Mouse (Mus musculus): ENCODE results near the gene Olfr572. TPM values are rescaled to one million over a fixed set of nuclear protein-coding genes. Genes with fewer than 3 reads are reported as not detected.

The Olfr572 gene
- polyA plus RNA-seq, 1 experiment: not detected

- TF ChIP-seq POLR2A (IDR thresholded peaks at IDR 0.05; ENCODE audit: control insufficient read depth, low read depth, low read length) (no peak), CTCF (IDR thresholded peaks at IDR 0.05; ENCODE audit: control insufficient read depth, insufficient read depth, insufficient replicate concordance, low read depth, low read length) (no peak)
- Histone ChIP-seq H3K27me3 (ENCODE audit: control insufficient read depth, insufficient read depth, low read length) (no peaks in the 10 kb centered on the region), H3K4me1 (ENCODE audit: control insufficient read depth, insufficient read depth, low read length) (no peaks in the 10 kb centered on the region), H3K36me3 (ENCODE audit: control insufficient read depth, insufficient read depth, low read length) (no peaks in the 10 kb centered on the region), H3K4me3 (ENCODE audit: control insufficient read depth, low read depth, low read length) (no peak overlapping the region), H3K27ac (ENCODE audit: control insufficient read depth, insufficient read depth, low read depth, low read length) (no peak overlapping the region)
Observed at GRCm38 (mm10) chr7:102927105-102927504, 2.9 kb downstream of the Olfr572 start.

DNA sequence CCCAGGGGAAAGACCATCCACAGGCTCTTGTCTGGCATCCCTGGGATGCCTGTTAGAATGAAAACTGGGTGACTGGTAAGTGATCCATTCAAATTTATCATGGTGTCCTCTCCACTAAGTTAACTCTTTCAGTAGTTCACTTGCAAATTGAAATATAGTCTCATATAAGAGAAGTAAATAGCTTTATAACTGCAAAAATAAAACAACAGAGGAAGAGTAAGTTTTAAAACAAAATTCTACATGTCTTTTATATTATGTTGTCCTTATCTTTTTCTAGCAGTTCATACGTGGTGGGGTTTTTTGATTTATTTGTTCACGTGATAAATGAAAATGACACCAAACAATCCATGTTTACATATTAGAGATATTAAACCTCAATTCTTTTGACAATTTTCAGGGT is 18.3 kb downstream of the Olfr572 start, which contains the start of gene Olfr573-ps1:
Gene Olfr573-ps1, minus strand, starts transcription at position 101 of the 400 bp plus-strand sequence.
- no peak within 1 kb of the TSS for H3K4me3 ChIP-seq (ENCODE audit: control insufficient read depth, low read depth, low read length)
- H3K4me1 ChIP-seq (ENCODE audit: control insufficient read depth, insufficient read depth, low read length): no peaks in the 10 kb centered on the region
- H3K36me3 ChIP-seq (ENCODE audit: control insufficient read depth, insufficient read depth, low read length): no peaks in the 10 kb centered on the region
- H3K27ac ChIP-seq (ENCODE audit: control insufficient read depth, insufficient read depth, low read depth, low read length): no peak within 1 kb of the TSS
- H3K27me3 ChIP-seq (ENCODE audit: control insufficient read depth, insufficient read depth, low read length): no peaks in the 10 kb centered on the region
- TF ChIP-seq POLR2A (IDR thresholded peaks at IDR 0.05; ENCODE audit: control insufficient read depth, low read depth, low read length) (no peak), CTCF (IDR thresholded peaks at IDR 0.05; ENCODE audit: control insufficient read depth, insufficient read depth, insufficient replicate concordance, low read depth, low read length) (no peak)

DNA sequence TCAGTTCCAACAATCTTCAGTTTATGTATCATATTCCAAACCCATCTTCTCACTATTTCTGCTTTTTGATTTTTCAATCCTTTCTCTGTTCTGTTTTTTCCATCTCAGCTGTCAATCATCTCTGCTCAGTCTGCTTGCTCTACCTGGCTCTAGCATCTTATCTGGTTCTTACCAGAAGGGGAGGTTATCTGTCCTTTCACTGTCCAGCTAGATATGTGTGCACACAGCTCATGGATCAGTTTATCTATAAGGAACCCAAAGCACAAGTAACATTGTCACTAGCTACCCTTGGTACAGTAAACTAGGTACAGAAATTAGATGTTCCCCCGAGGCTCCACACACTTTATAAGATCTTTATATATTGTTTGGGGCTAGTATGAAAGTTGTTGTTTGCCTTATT is 19.2 kb downstream of the Olfr572 start:
- Histone ChIP-seq H3K4me3 (ENCODE audit: control insufficient read depth, low read depth, low read length) (no peak overlapping the region), H3K27me3 (ENCODE audit: control insufficient read depth, insufficient read depth, low read length) (no peaks in the 10 kb centered on the region), H3K27ac (ENCODE audit: control insufficient read depth, insufficient read depth, low read depth, low read length) (no peak overlapping the region), H3K36me3 (ENCODE audit: control insufficient read depth, insufficient read depth, low read length) (no peaks in the 10 kb centered on the region), H3K4me1 (ENCODE audit: control insufficient read depth, insufficient read depth, low read length) (no peaks in the 10 kb centered on the region)
- TF ChIP-seq CTCF (IDR thresholded peaks at IDR 0.05; ENCODE audit: control insufficient read depth, insufficient read depth, insufficient replicate concordance, low read depth, low read length): no peak
- TF ChIP-seq POLR2A (IDR thresholded peaks at IDR 0.05; ENCODE audit: control insufficient read depth, low read depth, low read length): no peak

DNA sequence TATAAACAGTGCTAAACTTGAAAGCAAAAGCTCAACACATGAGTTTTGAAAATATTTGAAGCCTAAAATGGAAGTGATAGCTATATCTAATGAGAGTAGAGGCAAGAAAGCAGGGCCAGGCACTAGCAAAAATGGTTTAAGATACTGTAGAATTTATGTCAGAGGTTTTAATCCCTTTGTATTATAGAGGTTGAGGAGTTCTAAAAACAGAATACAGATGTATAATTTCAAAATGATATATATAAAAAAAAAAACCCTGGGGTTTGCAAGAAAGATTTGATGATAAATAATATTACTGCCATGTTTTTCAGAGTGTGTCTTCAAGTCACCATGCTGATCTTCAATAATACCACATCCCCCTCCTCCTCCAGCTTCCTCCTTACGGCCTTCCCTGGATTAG is 24.0 kb downstream of the Olfr572 start, which contains the start of gene Olfr574:
Gene Olfr574, plus strand, starts transcription at position 301 of the 400 bp plus-strand sequence.
- TF ChIP-seq POLR2A (IDR thresholded peaks at IDR 0.05; ENCODE audit: control insufficient read depth, low read depth, low read length): no peak
- TF ChIP-seq CTCF (IDR thresholded peaks at IDR 0.05; ENCODE audit: control insufficient read depth, insufficient read depth, insufficient replicate concordance, low read depth, low read length): no peak
- Histone ChIP-seq H3K4me1 (ENCODE audit: control insufficient read depth, insufficient read depth, low read length) (no peaks in the 10 kb centered on the region), H3K36me3 (ENCODE audit: control insufficient read depth, insufficient read depth, low read length) (no peaks in the 10 kb centered on the region), H3K27me3 (ENCODE audit: control insufficient read depth, insufficient read depth, low read length) (no peaks in the 10 kb centered on the region), H3K27ac (ENCODE audit: control insufficient read depth, insufficient read depth, low read depth, low read length) (no peak within 1 kb of the TSS), H3K4me3 (ENCODE audit: control insufficient read depth, low read depth, low read length) (no peak within 1 kb of the TSS)

- no peaks in the 10 kb centered on the region for H3K36me3 ChIP-seq (ENCODE audit: control insufficient read depth, insufficient read depth, low read length)
- no peak overlapping the region for H3K4me3 ChIP-seq (ENCODE audit: control insufficient read depth, low read depth, low read length)
- no peak overlapping the region for H3K27ac ChIP-seq (ENCODE audit: control insufficient read depth, insufficient read depth, low read depth, low read length)
- no peaks in the 10 kb centered on the region for H3K4me1 ChIP-seq (ENCODE audit: control insufficient read depth, insufficient read depth, low read length)
- H3K27me3 ChIP-seq (ENCODE audit: control insufficient read depth, insufficient read depth, low read length): no peaks in the 10 kb centered on the region
- no peak for TF ChIP-seq CTCF (IDR thresholded peaks at IDR 0.05; ENCODE audit: control insufficient read depth, insufficient read depth, insufficient replicate concordance, low read depth, low read length)
- TF ChIP-seq POLR2A (IDR thresholded peaks at IDR 0.05; ENCODE audit: control insufficient read depth, low read depth, low read length): no peak
Observed at GRCm38 (mm10) chr7:102950732-102951131, 26.5 kb downstream of the Olfr572 start.

DNA sequence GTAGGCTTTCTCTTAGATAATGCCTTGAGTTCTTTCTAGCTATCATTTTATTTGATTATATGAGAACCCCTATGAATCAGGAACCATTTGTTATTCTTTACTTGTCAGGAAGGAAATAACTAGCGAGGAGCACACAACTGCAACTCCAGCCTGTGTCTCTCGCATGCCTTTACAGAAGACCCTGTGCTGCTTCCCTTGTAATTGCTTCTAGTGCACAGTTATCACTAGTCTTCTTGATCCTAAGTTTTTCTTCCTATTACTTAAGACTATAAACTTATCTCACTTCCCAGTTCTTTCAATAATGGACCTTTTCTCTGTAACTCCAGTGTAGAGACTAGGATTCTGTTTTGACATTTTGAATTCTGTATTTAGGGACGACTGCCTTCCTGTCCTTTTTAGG is 33.9 kb downstream of the Olfr572 start:
- H3K27ac ChIP-seq (ENCODE audit: control insufficient read depth, insufficient read depth, low read depth, low read length): no peak overlapping the region
- TF ChIP-seq CTCF (IDR thresholded peaks at IDR 0.05; ENCODE audit: control insufficient read depth, insufficient read depth, insufficient replicate concordance, low read depth, low read length) (no peak), POLR2A (IDR thresholded peaks at IDR 0.05; ENCODE audit: control insufficient read depth, low read depth, low read length) (no peak)
- H3K4me1 ChIP-seq (ENCODE audit: control insufficient read depth, insufficient read depth, low read length): no peaks in the 10 kb centered on the region
- no peaks in the 10 kb centered on the region for H3K27me3 ChIP-seq (ENCODE audit: control insufficient read depth, insufficient read depth, low read length)
- no peak overlapping the region for H3K4me3 ChIP-seq (ENCODE audit: control insufficient read depth, low read depth, low read length)
- no peaks in the 10 kb centered on the region for H3K36me3 ChIP-seq (ENCODE audit: control insufficient read depth, insufficient read depth, low read length)

- TF ChIP-seq POLR2A (IDR thresholded peaks at IDR 0.05; ENCODE audit: control insufficient read depth, low read depth, low read length): no peak
- TF ChIP-seq CTCF (IDR thresholded peaks at IDR 0.05; ENCODE audit: control insufficient read depth, insufficient read depth, insufficient replicate concordance, low read depth, low read length): no peak
- no peaks in the 10 kb centered on the region for H3K4me1 ChIP-seq (ENCODE audit: control insufficient read depth, insufficient read depth, low read length)
- H3K36me3 ChIP-seq (ENCODE audit: control insufficient read depth, insufficient read depth, low read length): no peaks in the 10 kb centered on the region
- no peak within 1 kb of the TSS for H3K4me3 ChIP-seq (ENCODE audit: control insufficient read depth, low read depth, low read length)
- H3K27ac ChIP-seq (ENCODE audit: control insufficient read depth, insufficient read depth, low read depth, low read length): no peak within 1 kb of the TSS
- H3K27me3 ChIP-seq (ENCODE audit: control insufficient read depth, insufficient read depth, low read length): no peaks in the 10 kb centered on the region
Observed at GRCm38 (mm10) chr7:102958593-102958992, 34.4 kb downstream of the Olfr572 start, which contains the start of gene Olfr575. Olfr575 (minus strand) TSS chr7:102958775.

DNA sequence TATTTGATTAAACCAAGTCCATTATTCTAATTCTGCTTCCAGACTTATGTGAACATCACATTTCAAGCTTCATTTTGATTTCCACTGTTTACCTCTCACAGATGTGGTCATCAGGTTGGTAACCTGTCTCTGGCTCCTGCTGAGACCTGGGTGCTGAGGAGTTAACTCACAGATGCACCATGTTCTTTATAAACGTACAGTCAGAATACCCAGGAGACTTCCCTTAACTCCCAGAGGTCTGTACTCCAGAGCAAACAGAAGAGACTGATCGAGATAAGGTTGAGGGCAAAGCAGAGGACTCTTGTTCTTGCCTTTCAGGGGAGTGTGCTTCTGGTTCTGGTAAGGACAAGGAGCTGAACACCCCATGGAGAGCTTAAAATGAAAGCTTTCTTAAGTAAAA is 38.2 kb downstream of the Olfr572 start, which contains the start of gene Olfr576:
Gene Olfr576, plus strand, starts transcription at position 301 of the 400 bp plus-strand sequence.
- Histone ChIP-seq H3K36me3 (ENCODE audit: control insufficient read depth, insufficient read depth, low read length) (no peaks in the 10 kb centered on the region), H3K4me3 (ENCODE audit: control insufficient read depth, low read depth, low read length) (no peak within 1 kb of the TSS), H3K27me3 (ENCODE audit: control insufficient read depth, insufficient read depth, low read length) (no peaks in the 10 kb centered on the region), H3K4me1 (ENCODE audit: control insufficient read depth, insufficient read depth, low read length) (no peaks in the 10 kb centered on the region), H3K27ac (ENCODE audit: control insufficient read depth, insufficient read depth, low read depth, low read length) (no peak within 1 kb of the TSS)
- TF ChIP-seq POLR2A (IDR thresholded peaks at IDR 0.05; ENCODE audit: control insufficient read depth, low read depth, low read length) (no peak), CTCF (IDR thresholded peaks at IDR 0.05; ENCODE audit: control insufficient read depth, insufficient read depth, insufficient replicate concordance, low read depth, low read length) (no peak)

All from testis, adult 2 months (tissue).